Mouse (Mus musculus) CH12.LX (cell line): ENCODE measurements around the gene Junb. TPM values are rescaled to one million over a fixed set of nuclear protein-coding genes. Genes with fewer than 3 reads are reported as not detected.

Experiments used
- DNase-seq: peaks from one replicate; pipeline ENCODE4 v3.0.0-alpha.2; 2013; ENCODE audit errors: extremely low read depth
- H3K27ac ChIP-seq: 2 replicates; pipeline ENCODE4 v1.5.1; 2012; ENCODE audit warnings: low read depth, mild to moderate bottlenecking, control low read depth, moderate library complexity; ENCODE audit not compliant: insufficient read depth
- H3K27me3 ChIP-seq: replicated peaks from 2 replicates; pipeline ENCODE3; 2012; ENCODE audit warnings: inconsistent platforms
- H3K36me3 ChIP-seq, 2 experiments: replicated peaks in 1 of 2; 2 replicates each; pipeline versions ENCODE3 to v1.6.1; 2012; ENCODE audit warnings: inconsistent platforms in 1 of 2, low read length in 1 of 2, mild to moderate bottlenecking in 1 of 2, mixed read lengths in 1 of 2, moderate library complexity in 1 of 2; ENCODE audit not compliant: control insufficient read depth in 1 of 2, insufficient read depth in 1 of 2
- H3K4me1 ChIP-seq, 2 experiments: 2 replicates each; pipeline ENCODE4 v1.6.1; 2012; ENCODE audit warnings: inconsistent platforms in 1 of 2, moderate library complexity in 1 of 2; ENCODE audit not compliant: insufficient read depth in 2 of 2, control insufficient read depth in 1 of 2
- H3K4me2 ChIP-seq: 2 replicates; pipeline ENCODE4 v1.6.1; 2012; ENCODE audit warnings: low read depth, mild to moderate bottlenecking, control low read depth; ENCODE audit not compliant: poor library complexity, insufficient read depth, severe bottlenecking
- H3K4me3 ChIP-seq, 3 experiments: fragments of 150-350 bp in 1 of 3; sonication (generic) in 1 of 3; replicated peaks in 1 of 3; 2 replicates each; pipeline versions ENCODE3 to v1.5.1; 2011 to 2012; ENCODE audit warnings: low read depth in 2 of 3, low read length in 2 of 3, mild to moderate bottlenecking in 2 of 3, moderate library complexity in 2 of 3, control low read depth in 1 of 3, improper control_type of control experiment in 1 of 3, inconsistent platforms in 1 of 3, mixed read lengths in 1 of 3; ENCODE audit not compliant: poor library complexity in 1 of 3
- H3K79me2 ChIP-seq: replicated peaks from 2 replicates; pipeline ENCODE4 v1.6.1; 2012; ENCODE audit warnings: mild to moderate bottlenecking, moderate library complexity; ENCODE audit not compliant: control insufficient read depth, poor library complexity, insufficient read depth, severe bottlenecking; ENCODE audit errors: extremely low read depth
- H3K9ac ChIP-seq: 2 replicates; pipeline ENCODE4 v1.6.1; 2012; ENCODE audit warnings: low read depth, mild to moderate bottlenecking, control low read depth, moderate library complexity; ENCODE audit not compliant: insufficient read depth
- H3K9me3 ChIP-seq: replicated peaks from 2 replicates; pipeline ENCODE3; 2012; ENCODE audit warnings: low read length, inconsistent platforms, mixed read lengths
- CTCF ChIP-seq, 2 experiments: IDR thresholded peaks in 1 of 2; conservative IDR thresholded peaks in 1 of 2; 2 replicates each; pipeline ENCODE4 v1.5.1; 2011 to 2012; ENCODE audit warnings: low read depth in 2 of 2, low read length in 2 of 2, improper control_type of control experiment in 1 of 2, inconsistent platforms in 1 of 2, mild to moderate bottlenecking in 1 of 2, moderate library complexity in 1 of 2
- ELF1 ChIP-seq: IDR thresholded peaks from 2 replicates; pipeline ENCODE4 v1.6.1; 2014; ENCODE audit warnings: low read depth, mild to moderate bottlenecking, inconsistent platforms, low read length, improper control_type of control experiment
- EP300 ChIP-seq: IDR thresholded peaks from 2 replicates; pipeline ENCODE4 v1.6.1; 2011; ENCODE audit warnings: low read length, improper control_type of control experiment
- ETS1 ChIP-seq: conservative IDR thresholded peaks from 2 replicates; pipeline ENCODE4 v1.6.1; 2012; ENCODE audit warnings: low read depth, mild to moderate bottlenecking, inconsistent platforms, low read length, improper control_type of control experiment, moderate library complexity
- KAT2A ChIP-seq: IDR thresholded peaks from 2 replicates; pipeline ENCODE4 v1.6.1; 2012; ENCODE audit warnings: low read length, improper control_type of control experiment, inconsistent platforms; ENCODE audit not compliant: insufficient replicate concordance
- MAX ChIP-seq: IDR thresholded peaks from 2 replicates; pipeline ENCODE4 v1.6.1; 2011; ENCODE audit warnings: low read length, improper control_type of control experiment
- RAD21 ChIP-seq: IDR thresholded peaks from 2 replicates; pipeline ENCODE4 v1.6.1; 2011; ENCODE audit warnings: low read depth, mild to moderate bottlenecking, low read length, improper control_type of control experiment, moderate library complexity
- SIN3A ChIP-seq: IDR thresholded peaks from 2 replicates; pipeline ENCODE4 v1.6.1; 2012; ENCODE audit warnings: low read length, improper control_type of control experiment, inconsistent platforms
- TBP ChIP-seq: conservative IDR thresholded peaks from 2 replicates; pipeline ENCODE4 v1.6.1; 2011; ENCODE audit warnings: low read depth, low read length, improper control_type of control experiment
- UBTF ChIP-seq: IDR thresholded peaks from 2 replicates; pipeline ENCODE4 v1.6.1; 2012; ENCODE audit warnings: low read depth, mild to moderate bottlenecking, inconsistent platforms, low read length, improper control_type of control experiment, moderate library complexity
- USF1 ChIP-seq: IDR thresholded peaks from 2 replicates; pipeline ENCODE4 v1.6.1; 2014; ENCODE audit warnings: low read depth, mild to moderate bottlenecking, inconsistent platforms, low read length, improper control_type of control experiment
- USF2 ChIP-seq: conservative IDR thresholded peaks from 2 replicates; pipeline ENCODE4 v1.6.1; 2011; ENCODE audit warnings: low read depth, low read length, improper control_type of control experiment
- ZKSCAN1 ChIP-seq: IDR thresholded peaks from 2 replicates; pipeline ENCODE4 v1.6.1; 2012; ENCODE audit warnings: low read depth, inconsistent platforms, low read length, improper control_type of control experiment, borderline replicate concordance
- ZNF384 ChIP-seq: IDR thresholded peaks from 2 replicates; pipeline ENCODE4 v1.6.1; 2012; ENCODE audit warnings: low read depth, low read length, improper control_type of control experiment, inconsistent platforms
- dilution Hi-C: fragments of 300-500 bp; cut with MboI; formaldehyde crosslinking; loops from 2 replicates; pipeline ENCODE4 v1.14.3; 2020; ENCODE audit warnings: low sequenced_read_pairs; ENCODE audit not compliant: extremely low pct_unique_long_range_greater_than_20kb, extremely low pct_ligation_motif_present
- in situ Hi-C: fragments of 300-500 bp; cut with MboI; formaldehyde crosslinking; loops from 3 replicates; pipeline ENCODE4 v1.14.3; 2019; ENCODE audit warnings: low sequenced_read_pairs, low pct_ligation_motif_present, low pct_unique_long_range_greater_than_20kb, mixed read lengths
- polyA plus RNA-seq: library from polyadenylated mRNA; unstranded; fragments of >175 nt; gene quantifications from 2 replicates; pipeline ENCODE4 v1.2.1, GENCODE M21; 2012; ENCODE audit warnings: low read depth; ENCODE audit not compliant: insufficient read length
- total RNA-seq, 2 experiments: library from RNA; depleted of rRNA; stranded (reverse); fragments of 300-350 nt in 1 of 2; fragments of >200 nt in 1 of 2; gene quantifications; 2 replicates each; pipeline ENCODE4 v1.2.3; 2012 to 2014

Gene Junb
- total and polyA plus RNA-seq, 3 experiments = 63.4 to 342 (median 217) TPM

- no peak overlapping the region for H3K9ac ChIP-seq
- H3K36me3 ChIP-seq = peaks cover 25 to 37% of the 10 kb centered on the region in 2 experiments
- peaks cover 6 to 23% of the 10 kb centered on the region in 2 experiments; a peak in 3 of 4 replicates for H3K4me1 ChIP-seq
- H3K79me2 ChIP-seq = peaks cover 22% of the 10 kb centered on the region
- no peaks in the 10 kb centered on the region for H3K27me3 ChIP-seq
- no peak overlapping the region for H3K4me2 ChIP-seq
- TF ChIP-seq CTCF (conservative IDR thresholded peaks at IDR 0.05 in 1 of 2, IDR thresholded peaks at IDR 0.05 in 1 of 2; ENCODE audit: low read depth in 2 of 2, low read length in 2 of 2) (no peak), RAD21 (no peak)
- no peak for DNase-seq
- in situ Hi-C loops = loop anchor here (5.0 kb wide), 1 partner anchor 34 kb away; no protein-coding TSS in a partner anchor
- no peak overlapping the region for H3K27ac ChIP-seq
- dilution Hi-C loops = no loop called here
- H3K4me3 ChIP-seq = no peak overlapping the region
- no peaks in the 10 kb centered on the region for H3K9me3 ChIP-seq
These were observed 5.4 kb downstream of the Junb start for GRCm38 (mm10) chr8:84973079-84973478.

- Histone ChIP-seq H3K9ac (peak overlapping the region; percentile 84; the same call in 1 of the 2 replicates), H3K79me2 (peaks cover 6% of the 10 kb centered on the region; the same call in 1 of the 2 replicates), H3K27me3 (no peaks in the 10 kb centered on the region), H3K36me3 (peaks cover 19 to 32% of the 10 kb centered on the region in 2 experiments), H3K4me3 (no peak overlapping the region), H3K9me3 (no peaks in the 10 kb centered on the region), H3K27ac (no peak overlapping the region), H3K4me1 (peaks cover 14 to 42% of the 10 kb centered on the region in 2 experiments), H3K4me2 (peak overlapping the region; percentile 88; the same call in 1 of the 2 replicates)
- no peak for DNase-seq
- TF ChIP-seq TBP (no peak), KAT2A (no peak), ELF1 (no peak), EP300 (no peak), USF1 (no peak), MAX (no peak), SIN3A (no peak), RAD21 (no peak), UBTF (no peak), USF2 (no peak), ZNF384 (no peak), ETS1 (no peak), ZKSCAN1 (no peak)
- dilution Hi-C loops (no loop called here), in situ Hi-C loops (loop anchor here (5.0 kb wide), 1 partner anchor 36 kb away; no protein-coding TSS in a partner anchor)
These were observed 7.6 kb downstream of the Junb start for GRCm38 (mm10) chr8:84970913-84971312.
